Mouse (Mus musculus) midbrain, embryonic 12.5 days (tissue): ENCODE data around the gene Slc6a19. TPM values are rescaled to one million over a fixed set of nuclear protein-coding genes. Genes with fewer than 3 reads are reported as not detected.

Experiments used
- ATAC-seq: fragments of 200-750 bp; cut with Nextera tagmentation; 2 replicates; pipeline ENCODE4 v1.8.0; 2017; ENCODE audit warnings: low read depth, moderate TSS enrichment, moderate library complexity; ENCODE audit not compliant: low FRiP score
- H3K27ac ChIP-seq: fragments of 300-500 bp; sonication (generic); replicated peaks from 2 replicates; pipeline ENCODE4 v1.5.1; 2016; ENCODE audit warnings: mild to moderate bottlenecking
- H3K27me3 ChIP-seq: fragments of 300-500 bp; sonication (generic); 2 replicates; pipeline ENCODE4 v1.6.1; 2016; ENCODE audit warnings: mild to moderate bottlenecking
- H3K36me3 ChIP-seq: fragments of 300-500 bp; sonication (generic); 2 replicates; pipeline ENCODE4 v1.6.1; 2016
- H3K4me1 ChIP-seq: fragments of 300-500 bp; sonication (generic); 2 replicates; pipeline ENCODE4 v1.6.1; 2016
- H3K4me2 ChIP-seq: fragments of 300-500 bp; sonication (generic); replicated peaks from 2 replicates; pipeline ENCODE4 v1.6.1; 2016; ENCODE audit warnings: mild to moderate bottlenecking, moderate library complexity
- H3K4me3 ChIP-seq: fragments of 300-500 bp; sonication (generic); 2 replicates; pipeline ENCODE4 v1.5.1; 2016; ENCODE audit warnings: mild to moderate bottlenecking
- H3K9ac ChIP-seq: fragments of 300-500 bp; sonication (generic); replicated peaks from 2 replicates; pipeline ENCODE4 v1.6.1; 2016; ENCODE audit warnings: mild to moderate bottlenecking, moderate library complexity
- H3K9me3 ChIP-seq: fragments of 300-500 bp; sonication (generic); 2 replicates; pipeline ENCODE4 v1.6.1; 2016; ENCODE audit warnings: mild to moderate bottlenecking
- WGBS: fragments of 180-500 bp; shearing (Covaris S2); methylation state at CpG from one replicate; pipeline ENCODE4 v1.1.7; 2016; 5-methylcytosine and 5-hydroxymethylcytosine counted together
- polyA plus RNA-seq: library from polyadenylated mRNA; unstranded; fragments of >200 nt; fragmentation: Nextera tagmentation; extraction: Ambion mirVana; gene quantifications from 2 replicates; pipeline ENCODE4 v1.2.1, GENCODE M21; 2016

Gene Slc6a19
- polyA plus RNA-seq, 1 experiment from 2014 or later, result 0.15 TPM

DNA sequence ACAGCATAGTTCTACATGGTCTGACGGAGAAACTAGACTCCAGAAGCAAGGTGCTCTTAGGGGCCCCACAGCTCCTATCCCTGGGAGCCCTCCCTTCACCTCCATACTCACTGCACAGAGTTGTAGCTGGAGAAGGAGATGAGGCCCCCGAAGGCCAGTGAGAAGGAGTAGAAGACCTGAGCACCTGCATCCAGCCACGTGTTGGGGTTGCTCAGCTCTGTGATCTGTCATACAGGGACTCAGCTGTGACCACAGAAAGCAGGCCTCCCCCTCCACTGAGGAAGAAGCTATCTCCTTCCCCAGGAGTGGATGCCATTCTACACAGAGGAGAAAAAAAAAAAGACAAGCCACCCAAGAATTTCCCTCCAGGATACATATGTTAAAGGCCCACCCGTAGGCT is 15.7 kb downstream of the Slc6a19 start:
- no peak for ATAC-seq

DNA sequence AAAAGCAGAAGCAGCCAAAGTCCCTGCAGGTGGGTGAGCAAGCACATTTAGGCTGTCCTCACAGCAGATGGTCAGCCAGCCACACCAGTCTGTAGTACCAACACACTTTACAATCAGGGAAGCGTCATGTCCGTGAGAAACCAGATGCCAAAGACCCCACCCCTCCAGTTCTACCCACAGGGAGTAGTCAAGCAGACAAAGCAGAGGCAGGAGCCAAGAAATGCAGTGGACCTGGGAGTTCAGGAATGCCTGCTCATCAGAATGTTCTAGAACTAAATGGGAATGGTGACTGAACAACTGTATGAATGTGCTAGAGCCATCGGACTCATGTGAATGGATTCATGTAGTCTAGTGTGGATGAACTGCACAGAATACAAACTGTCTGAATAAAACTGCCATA is 17.1 kb downstream of the Slc6a19 start:
- Histone ChIP-seq H3K27ac (no peak overlapping the region), H3K9me3 (no peaks in the 10 kb centered on the region), H3K27me3 (no peaks in the 10 kb centered on the region), H3K4me3 (no peak overlapping the region), H3K9ac (no peak overlapping the region), H3K4me1 (0 out of 2 replicates have a peak, but pooled peaks cover 2% of the 10 kb centered on the region), H3K36me3 (no peaks in the 10 kb centered on the region), H3K4me2 (no peak overlapping the region)
- WGBS, result 77% methylated on average over 3 of the region's 3 CpGs
- ATAC-seq, result no peak

More for the DNA sequence above, 15.7 kb downstream of the Slc6a19 start:
- H3K36me3 ChIP-seq, result no peaks in the 10 kb centered on the region
- no peak overlapping the region for H3K4me3 ChIP-seq
- 66% methylated on average over 4 of the region's 4 CpGs for WGBS
- no peaks in the 10 kb centered on the region for H3K9me3 ChIP-seq
- no peak overlapping the region for H3K9ac ChIP-seq
- no peaks in the 10 kb centered on the region for H3K27me3 ChIP-seq
- 0 out of 2 replicates have a peak, but pooled peaks cover 2% of the 10 kb centered on the region for H3K4me1 ChIP-seq
- no peak overlapping the region for H3K27ac ChIP-seq
- H3K4me2 ChIP-seq, result no peak overlapping the region

DNA sequence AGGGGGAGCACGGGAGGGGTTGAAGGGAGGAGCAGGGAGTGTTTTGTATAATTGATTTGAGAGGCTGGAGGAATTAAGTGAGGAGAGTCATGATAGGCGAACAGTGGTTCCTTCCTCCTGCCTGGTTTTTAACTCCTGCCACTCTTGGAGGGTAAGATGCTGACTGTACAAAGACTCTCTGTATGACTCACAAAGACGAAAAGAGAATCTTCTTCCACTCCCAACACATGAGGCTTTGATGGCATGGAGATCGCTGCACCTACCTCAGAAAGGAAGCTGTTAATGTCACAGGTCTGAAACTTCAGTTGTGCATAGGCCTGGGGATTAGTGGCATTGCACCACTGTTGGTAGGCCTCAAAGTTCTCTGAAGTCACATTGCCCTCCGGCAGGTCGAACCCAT is 19.2 kb downstream of the Slc6a19 start:
- no peak overlapping the region for H3K27ac ChIP-seq
- no peaks in the 10 kb centered on the region for H3K27me3 ChIP-seq
- no peak overlapping the region for H3K4me2 ChIP-seq
- no peaks in the 10 kb centered on the region for H3K36me3 ChIP-seq
- no peak for ATAC-seq
- no peaks in the 10 kb centered on the region for H3K4me1 ChIP-seq
- H3K9me3 ChIP-seq, result no peaks in the 10 kb centered on the region
- WGBS, result 88% methylated on average over 6 of the region's 6 CpGs
- no peak overlapping the region for H3K4me3 ChIP-seq
- no peak overlapping the region for H3K9ac ChIP-seq

DNA sequence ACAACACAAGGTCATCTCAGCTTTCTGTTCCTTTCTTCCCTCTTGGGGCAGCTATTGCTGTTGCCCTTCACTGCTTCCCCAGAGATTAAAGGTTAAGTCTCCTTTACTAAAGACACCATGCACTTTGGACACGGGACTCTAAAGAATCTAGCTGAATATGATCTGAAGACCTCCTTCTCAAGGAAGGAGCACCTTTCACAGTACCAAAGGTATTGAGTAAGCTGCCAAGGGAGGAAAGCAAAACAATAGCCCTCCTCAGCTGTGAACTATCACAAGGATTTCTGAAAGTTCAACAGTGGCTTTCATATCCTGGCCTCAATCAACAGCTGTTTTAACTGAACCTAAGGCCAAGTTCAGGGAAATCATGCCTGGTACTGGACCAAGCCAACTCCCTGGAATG is 20.3 kb downstream of the Slc6a19 start:
- Histone ChIP-seq H3K4me3 (no peak overlapping the region), H3K4me1 (no peaks in the 10 kb centered on the region), H3K27me3 (no peaks in the 10 kb centered on the region), H3K9ac (no peak overlapping the region), H3K27ac (no peak overlapping the region), H3K4me2 (no peak overlapping the region), H3K9me3 (no peaks in the 10 kb centered on the region), H3K36me3 (no peaks in the 10 kb centered on the region)
- WGBS, result 80% methylated on average over 1 of the region's 1 CpGs
- ATAC-seq, result no peak

DNA sequence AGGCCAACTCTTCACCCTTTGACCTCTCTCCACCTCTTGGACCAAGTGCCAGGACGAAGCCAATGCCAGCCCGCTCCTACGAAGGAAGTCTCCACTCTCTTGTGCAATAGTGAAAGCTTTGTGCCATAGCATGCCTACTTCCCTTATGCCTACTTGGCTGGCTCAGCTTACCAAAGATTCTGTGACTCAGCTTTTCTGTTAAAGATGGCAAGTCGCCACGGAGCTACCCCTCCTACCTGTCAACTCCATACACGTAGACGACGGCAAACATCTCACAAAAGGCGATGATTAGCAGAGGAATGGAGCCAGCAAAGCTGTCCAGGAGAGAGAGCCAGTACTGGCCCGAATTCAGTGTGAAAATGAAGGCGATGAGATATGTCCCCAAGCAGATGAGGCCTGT is 21.0 kb downstream of the Slc6a19 start:
- H3K4me1 ChIP-seq, result no peaks in the 10 kb centered on the region
- no peak overlapping the region for H3K9ac ChIP-seq
- no peak overlapping the region for H3K4me2 ChIP-seq
- WGBS, result 91% methylated on average over 11 of the region's 11 CpGs
- H3K36me3 ChIP-seq, result no peaks in the 10 kb centered on the region
- no peak overlapping the region for H3K4me3 ChIP-seq
- no peaks in the 10 kb centered on the region for H3K27me3 ChIP-seq
- ATAC-seq, result no peak
- no peak overlapping the region for H3K27ac ChIP-seq
- H3K9me3 ChIP-seq, result no peaks in the 10 kb centered on the region

DNA sequence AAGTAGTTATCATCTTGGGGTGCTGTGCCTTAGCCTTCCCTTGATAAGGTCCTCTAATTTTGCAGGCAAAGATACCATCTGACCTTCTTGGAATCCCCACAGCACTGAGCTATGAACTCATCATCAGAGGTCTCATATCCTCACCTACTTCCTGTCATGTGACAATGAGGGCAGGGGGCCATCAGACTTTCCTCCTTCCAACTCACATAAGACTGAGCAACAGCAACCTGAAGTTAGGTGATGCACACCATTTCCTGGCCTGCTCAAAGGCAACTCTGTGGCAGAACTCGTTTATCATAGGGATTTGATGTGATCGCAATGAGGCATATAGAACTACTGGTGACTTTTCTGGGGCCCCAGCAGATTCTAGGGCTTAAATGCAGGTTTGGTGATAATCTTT is 22.4 kb downstream of the Slc6a19 start:
- H3K27me3 ChIP-seq, result no peaks in the 10 kb centered on the region
- H3K27ac ChIP-seq, result no peak overlapping the region
- no peak overlapping the region for H3K9ac ChIP-seq
- WGBS, result 96% methylated on average over 2 of the region's 2 CpGs
- H3K36me3 ChIP-seq, result no peaks in the 10 kb centered on the region
- no peaks in the 10 kb centered on the region for H3K9me3 ChIP-seq
- no peak overlapping the region for H3K4me2 ChIP-seq
- H3K4me3 ChIP-seq, result no peak overlapping the region
- no peaks in the 10 kb centered on the region for H3K4me1 ChIP-seq
- ATAC-seq, result no peak

DNA sequence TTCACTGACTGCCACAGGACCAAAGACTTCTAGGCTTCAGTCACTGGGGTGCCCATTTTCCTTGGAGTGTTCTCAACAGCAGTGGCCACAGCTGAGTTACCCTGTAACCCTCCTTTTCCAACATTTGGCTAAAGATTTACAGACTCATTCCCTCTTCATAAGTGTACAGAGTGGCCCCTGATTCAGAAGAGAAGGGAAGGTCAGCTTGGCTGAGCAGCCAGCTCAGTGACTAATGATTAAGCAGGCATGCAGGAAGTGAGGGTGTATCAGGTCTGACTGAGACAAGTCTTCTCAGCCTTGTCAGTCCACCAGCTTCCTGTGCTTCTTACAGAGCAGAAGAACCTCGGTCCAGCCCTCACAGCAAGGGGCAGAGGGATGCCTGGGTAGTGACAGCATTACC is 24.3 kb downstream of the Slc6a19 start:
- Histone ChIP-seq H3K36me3 (no peaks in the 10 kb centered on the region), H3K4me2 (no peak overlapping the region), H3K27ac (no peak overlapping the region), H3K9me3 (no peaks in the 10 kb centered on the region), H3K4me3 (no peak overlapping the region), H3K27me3 (no peaks in the 10 kb centered on the region), H3K9ac (no peak overlapping the region), H3K4me1 (no peaks in the 10 kb centered on the region)
- WGBS, result 36% methylated on average over 1 of the region's 1 CpGs
- no peak for ATAC-seq

DNA sequence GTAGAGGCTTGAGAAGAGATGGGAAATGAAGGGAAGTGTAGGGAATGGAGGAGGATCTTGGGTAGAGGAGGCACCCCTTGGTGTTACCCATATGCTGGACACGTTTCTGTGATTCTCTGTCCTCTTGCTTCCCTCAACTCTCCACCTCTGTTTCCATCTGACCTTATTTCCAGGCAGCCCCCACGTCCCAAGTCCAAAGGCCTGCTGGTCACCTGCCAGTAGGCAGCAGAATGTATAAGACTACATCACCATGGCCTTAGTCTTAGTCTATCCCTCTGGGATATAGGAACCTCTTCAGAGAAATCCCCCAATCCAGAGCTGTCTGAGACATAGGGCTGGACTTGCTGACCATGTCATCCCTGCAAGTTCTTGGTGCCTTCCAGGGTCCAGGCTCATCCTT is 25.4 kb downstream of the Slc6a19 start:
- H3K4me3 ChIP-seq, result no peak overlapping the region
- no peaks in the 10 kb centered on the region for H3K27me3 ChIP-seq
- 51% methylated on average over 2 of the region's 2 CpGs for WGBS

DNA sequence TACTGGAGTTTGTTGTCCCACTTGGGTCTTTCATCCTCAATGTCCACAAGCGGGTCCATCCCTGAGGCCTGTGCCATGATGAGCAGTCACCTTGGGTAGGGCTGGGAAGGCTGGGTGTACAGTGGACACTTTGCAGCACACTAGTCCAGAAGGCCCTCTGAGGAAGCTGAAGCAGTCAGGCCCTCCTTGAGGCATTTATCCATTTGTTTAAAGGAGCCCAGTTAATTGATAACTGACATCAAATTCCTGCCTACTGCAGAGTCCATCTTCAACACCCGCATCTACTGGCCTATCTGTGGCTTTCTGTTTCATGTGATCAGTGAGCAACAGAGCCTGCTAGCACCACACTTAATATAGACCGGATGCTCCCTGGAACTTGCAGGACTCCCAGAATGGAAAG is 26.8 kb downstream of the Slc6a19 start, which contains the start of gene Slc6a18:
Gene Slc6a18, minus strand, starts transcription at position 171 of the 400 bp plus-strand sequence.
- no peak within 1 kb of the TSS for H3K4me2 ChIP-seq
- no peak within 1 kb of the TSS for H3K9ac ChIP-seq
- no peak within 1 kb of the TSS for H3K4me3 ChIP-seq
- H3K36me3 ChIP-seq, result no peaks in the 10 kb centered on the region
- ATAC-seq, result no peak
- H3K27me3 ChIP-seq, result no peaks in the 10 kb centered on the region
- WGBS, result 85% methylated on average over 3 of the region's 3 CpGs
- H3K27ac ChIP-seq, result no peak within 1 kb of the TSS
- no peaks in the 10 kb centered on the region for H3K4me1 ChIP-seq
- H3K9me3 ChIP-seq, result no peaks in the 10 kb centered on the region

More for the DNA sequence above, 25.4 kb downstream of the Slc6a19 start:
- Histone ChIP-seq H3K36me3 (no peaks in the 10 kb centered on the region), H3K4me1 (no peaks in the 10 kb centered on the region), H3K4me2 (no peak overlapping the region), H3K27ac (no peak overlapping the region), H3K9ac (no peak overlapping the region), H3K9me3 (no peaks in the 10 kb centered on the region)
- no peak for ATAC-seq

DNA sequence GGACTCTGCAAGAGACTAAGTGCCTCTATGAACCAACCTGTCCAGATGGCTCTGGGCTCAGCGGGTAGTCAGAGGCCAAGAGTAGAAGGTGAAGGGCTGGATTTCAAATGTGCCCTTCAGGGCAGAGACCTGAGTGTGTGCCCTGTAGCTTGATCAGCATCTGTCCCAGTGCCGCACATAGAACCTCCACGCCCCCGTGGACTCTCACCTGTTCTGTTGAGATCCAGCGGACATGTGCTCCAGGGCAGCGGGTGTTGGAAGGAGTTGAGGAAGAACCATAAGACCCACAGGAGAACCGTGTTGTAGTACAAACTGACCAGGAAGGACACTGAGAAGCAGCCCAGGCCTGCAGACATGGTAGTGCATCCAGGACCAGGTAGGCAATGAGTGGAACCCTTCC is 29.5 kb downstream of the Slc6a19 start:
- no peak overlapping the region for H3K9ac ChIP-seq
- H3K27ac ChIP-seq, result no peak overlapping the region
- H3K36me3 ChIP-seq, result no peaks in the 10 kb centered on the region
- H3K27me3 ChIP-seq, result no peaks in the 10 kb centered on the region
- H3K4me3 ChIP-seq, result no peak overlapping the region
- H3K9me3 ChIP-seq, result no peaks in the 10 kb centered on the region
- ATAC-seq, result no peak
- 93% methylated on average over 7 of the region's 7 CpGs for WGBS
- H3K4me2 ChIP-seq, result no peak overlapping the region
- H3K4me1 ChIP-seq, result no peaks in the 10 kb centered on the region

DNA sequence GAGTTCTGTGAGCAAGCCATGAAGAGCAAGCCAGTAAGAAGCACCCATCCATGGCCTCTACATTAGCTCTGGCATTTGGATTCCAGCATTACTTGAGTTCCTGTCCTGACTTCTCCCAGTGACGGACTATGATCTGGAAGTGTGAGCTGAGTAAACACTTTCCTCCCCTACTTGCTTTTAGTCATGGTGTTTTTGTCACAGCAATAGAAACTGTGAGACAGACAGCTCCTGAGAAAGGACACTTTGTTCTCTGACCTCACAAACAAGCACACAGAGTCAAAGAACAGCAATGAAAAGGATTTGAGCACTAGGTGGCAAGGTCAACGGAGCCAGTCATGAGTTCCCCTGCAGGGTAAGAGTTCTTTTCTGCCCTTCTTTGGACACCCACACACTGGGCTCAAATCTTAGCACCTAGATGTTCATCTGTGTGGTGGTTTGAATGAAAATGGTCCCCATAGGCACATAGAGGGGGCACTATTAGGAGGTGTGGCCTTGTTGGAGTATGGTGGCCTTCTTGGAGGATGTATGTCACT is 44.4 kb downstream of the Slc6a19 start:
- H3K4me1 ChIP-seq, result no peaks in the 10 kb centered on the region
- no peak for ATAC-seq
- no peak overlapping the region for H3K4me3 ChIP-seq
- no peak overlapping the region for H3K27ac ChIP-seq
- H3K36me3 ChIP-seq, result no peaks in the 10 kb centered on the region
- 74% methylated on average over 2 of the region's 2 CpGs for WGBS
- H3K4me2 ChIP-seq, result no peak overlapping the region
- H3K9me3 ChIP-seq, result no peaks in the 10 kb centered on the region
- no peak overlapping the region for H3K9ac ChIP-seq
- H3K27me3 ChIP-seq, result 0 out of 2 replicates have a peak, but pooled peaks cover 3% of the 10 kb centered on the region

DNA sequence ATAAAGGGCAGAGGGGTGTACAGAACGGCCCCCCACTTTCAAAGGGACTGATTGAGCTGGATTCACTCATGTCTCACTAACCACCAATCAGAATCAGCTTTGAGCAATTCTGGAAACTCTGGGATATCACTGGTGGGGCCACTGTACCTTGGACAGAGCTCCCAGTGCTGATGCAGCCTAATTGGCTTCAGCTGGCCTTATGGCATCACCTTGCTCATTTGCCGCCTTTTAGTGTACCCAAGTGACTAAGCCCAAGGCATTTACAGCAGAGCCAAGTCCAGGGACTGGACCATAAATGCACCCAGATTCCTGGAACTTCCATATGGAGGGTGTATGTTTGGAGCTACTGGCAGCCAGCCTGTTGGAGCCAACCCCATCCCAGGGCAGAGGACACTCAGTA is 45.7 kb downstream of the Slc6a19 start:
- 63% methylated on average over 2 of the region's 2 CpGs for WGBS
- Histone ChIP-seq H3K9ac (no peak overlapping the region), H3K36me3 (no peaks in the 10 kb centered on the region), H3K4me2 (no peak overlapping the region), H3K27me3 (0 out of 2 replicates have a peak, but pooled peaks cover 3% of the 10 kb centered on the region), H3K4me1 (no peaks in the 10 kb centered on the region), H3K27ac (no peak overlapping the region), H3K4me3 (no peak overlapping the region), H3K9me3 (no peaks in the 10 kb centered on the region)
- ATAC-seq, result no peak

DNA sequence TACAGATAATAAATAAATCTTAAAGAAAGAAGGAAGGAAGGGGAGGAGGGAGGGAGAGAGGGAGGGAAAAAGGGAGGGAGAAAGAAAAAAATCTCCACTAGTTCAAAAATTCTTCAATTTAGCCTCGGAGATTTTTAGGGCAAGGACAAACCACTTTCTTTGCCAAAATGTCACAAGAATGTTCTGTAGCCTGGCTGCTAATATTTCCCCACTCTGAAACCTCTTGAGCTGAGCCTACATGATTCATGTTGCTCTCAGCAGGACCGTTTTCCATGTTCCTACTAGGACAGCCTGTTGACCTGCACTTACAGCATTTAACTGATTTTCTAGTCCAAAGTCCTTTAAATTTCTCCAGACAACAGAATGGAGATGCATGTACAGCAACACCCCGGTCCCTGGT is 49.7 kb downstream of the Slc6a19 start:
- WGBS, result 84% methylated on average over 3 of the region's 3 CpGs
- H3K4me1 ChIP-seq, result no peaks in the 10 kb centered on the region
- no peaks in the 10 kb centered on the region for H3K9me3 ChIP-seq
- 0 out of 2 replicates have a peak, but pooled peaks cover 3% of the 10 kb centered on the region for H3K27me3 ChIP-seq
- no peak overlapping the region for H3K4me3 ChIP-seq
- no peak overlapping the region for H3K4me2 ChIP-seq
- ATAC-seq, result no peak
- no peaks in the 10 kb centered on the region for H3K36me3 ChIP-seq
- no peak overlapping the region for H3K9ac ChIP-seq
- H3K27ac ChIP-seq, result no peak overlapping the region
